Mouse (Mus musculus): ENCODE results near the gene Tbx18.

DNA sequence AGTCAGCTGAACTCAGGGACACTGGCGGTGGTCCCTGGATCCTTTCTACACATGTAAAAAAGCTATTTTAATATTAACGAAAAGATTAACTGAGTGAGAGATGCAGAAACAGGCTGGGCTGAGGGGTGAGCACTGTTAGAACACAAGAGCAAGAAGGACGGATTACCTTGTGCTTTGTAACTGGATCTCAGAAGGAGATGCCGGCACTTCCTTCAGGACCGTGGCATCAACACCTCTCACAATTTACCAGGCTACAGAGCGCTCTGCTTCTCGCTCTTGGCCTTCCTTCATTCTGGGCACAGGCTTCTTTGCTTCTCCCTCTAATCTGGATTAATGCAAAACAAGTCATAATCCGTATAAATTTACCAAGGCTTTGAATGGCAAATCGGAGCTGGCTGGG lies 3.6 kb upstream of the Tbx18 start:
- TF ChIP-seq MAFK (IDR thresholded peaks at IDR 0.05; ENCODE audit: insufficient read depth, low read depth, low read length), result no peak
- no peak for TF ChIP-seq ZC3H11A (IDR thresholded peaks at IDR 0.05; ENCODE audit: borderline replicate concordance, low read depth, low read length)
